Mouse (Mus musculus): Measurements from ENCODE around the gene Macrod1. TPM values are rescaled to one million over a fixed set of nuclear protein-coding genes. Genes with fewer than 3 reads are reported as not detected.

Macrod1 gene
- polyA plus RNA-seq, 1 experiment from 2014 or later, result 16.0 TPM

DNA sequence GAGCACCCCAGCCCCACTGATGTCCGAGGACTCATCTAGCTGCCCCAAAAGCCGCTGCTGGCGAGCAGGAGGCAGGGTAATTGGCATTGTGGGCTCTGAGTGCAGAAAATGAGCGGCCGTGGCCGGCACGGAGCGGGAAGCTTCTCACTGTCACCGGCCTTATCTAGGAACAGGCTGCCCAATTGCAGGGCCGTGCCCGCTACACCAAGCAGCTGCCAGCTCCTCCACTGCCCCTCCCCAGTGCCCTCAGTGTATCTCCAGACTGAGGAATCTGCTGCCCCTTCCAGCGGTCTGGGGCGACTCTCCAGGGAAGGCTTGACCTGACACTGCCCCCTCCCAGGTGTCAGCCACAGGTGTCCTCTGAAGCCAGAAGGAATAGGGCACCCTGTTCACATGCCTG lies 89.8 kb downstream of the Macrod1 start:
- TF ChIP-seq EP300 (IDR thresholded peaks at IDR 0.05) (no peak), CTCF (IDR thresholded peaks at IDR 0.05) (no peak)
- Histone ChIP-seq H3K27me3 (replicated peaks; ENCODE audit: insufficient read depth, low read length) (no peaks in the 10 kb centered on the region), H3K4me1 (ENCODE audit: insufficient read depth, low read depth, low read length) (0 out of 2 replicates have a peak, but pooled peaks cover 4% of the 10 kb centered on the region), H3K36me3 (ENCODE audit: insufficient read depth, low read length) (no peaks in the 10 kb centered on the region), H3K9me3 (ENCODE audit: low read length) (no peaks in the 10 kb centered on the region), H3K27ac (ENCODE audit: low read length) (no peak overlapping the region), H3K4me2 (replicated peaks; ENCODE audit: low read depth, low read length) (no peak overlapping the region), H3K4me3 (ENCODE audit: low read depth, low read length) (no peak overlapping the region), H3K9ac (replicated peaks; ENCODE audit: low read depth) (no peak overlapping the region)
- DNase-seq (ENCODE audit: low spot score) (no peak), ATAC-seq (no peak)
- 70% methylated on average over 13 of the region's 13 CpGs for WGBS

DNA sequence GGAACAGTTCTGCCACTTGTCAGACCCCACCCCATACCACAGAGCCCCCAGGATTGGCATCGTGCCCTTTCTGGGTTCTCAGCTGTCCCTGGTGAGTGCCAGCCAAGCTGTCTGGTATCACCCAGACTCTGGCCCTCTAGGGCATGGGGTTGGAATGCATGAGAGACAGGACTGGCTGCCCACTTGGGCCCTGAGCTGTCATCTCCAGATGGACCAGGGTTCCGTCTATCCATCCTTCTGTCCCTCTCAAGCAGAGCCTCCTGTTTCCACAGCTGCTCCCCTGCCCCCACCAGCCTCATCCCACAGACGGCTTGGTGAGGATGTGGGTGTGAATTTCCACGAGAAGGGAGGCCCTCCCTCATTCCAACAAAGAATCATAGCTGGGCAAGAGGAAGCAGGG lies 91.5 kb downstream of the Macrod1 start:
- Histone ChIP-seq H3K9ac (replicated peaks; ENCODE audit: low read depth) (no peak overlapping the region), H3K4me3 (ENCODE audit: low read depth, low read length) (no peak overlapping the region), H3K27me3 (replicated peaks; ENCODE audit: insufficient read depth, low read length) (no peaks in the 10 kb centered on the region), H3K36me3 (ENCODE audit: insufficient read depth, low read length) (no peaks in the 10 kb centered on the region), H3K27ac (ENCODE audit: low read length) (no peak overlapping the region), H3K9me3 (ENCODE audit: low read length) (no peaks in the 10 kb centered on the region), H3K4me2 (replicated peaks; ENCODE audit: low read depth, low read length) (no peak overlapping the region), H3K4me1 (ENCODE audit: insufficient read depth, low read depth, low read length) (0 out of 2 replicates have a peak, but pooled peaks cover 4% of the 10 kb centered on the region)
- 44% methylated on average over 4 of the region's 4 CpGs for WGBS
- TF ChIP-seq CTCF (IDR thresholded peaks at IDR 0.05), result no peak
- TF ChIP-seq EP300 (IDR thresholded peaks at IDR 0.05), result no peak
- DNase-seq (ENCODE audit: low spot score), result no peak
- no peak for ATAC-seq

DNA sequence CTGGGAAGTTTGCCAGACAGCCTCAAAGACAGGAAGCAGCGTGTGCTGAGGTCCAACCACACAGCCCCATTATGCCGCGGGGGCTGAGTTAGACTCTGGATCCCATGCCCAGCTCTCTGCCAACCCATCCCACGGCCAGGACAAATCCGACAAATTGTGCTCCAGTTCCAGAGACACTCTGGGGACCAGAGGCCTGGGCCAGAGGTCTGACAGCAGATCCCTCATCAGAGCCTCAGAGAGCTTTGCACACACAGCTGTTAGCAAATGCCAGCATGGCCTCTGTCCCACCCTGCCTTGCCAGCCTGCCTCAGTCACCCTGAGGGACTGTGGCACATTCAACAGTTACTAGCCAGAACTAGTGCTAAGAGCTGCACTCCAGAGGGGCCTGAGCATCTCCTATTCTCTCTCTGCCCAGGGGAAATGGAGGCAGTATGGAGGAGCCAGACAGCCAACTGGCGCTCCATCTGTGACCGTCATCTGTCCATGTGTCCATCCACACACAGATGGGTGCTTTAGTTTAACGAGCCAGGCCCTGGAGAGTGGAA lies 92.0 kb downstream of the Macrod1 start:
- ATAC-seq (no peak), DNase-seq (ENCODE audit: low spot score) (no peak)
- Histone ChIP-seq H3K36me3 (ENCODE audit: insufficient read depth, low read length) (no peaks in the 10 kb centered on the region), H3K27me3 (replicated peaks; ENCODE audit: insufficient read depth, low read length) (no peaks in the 10 kb centered on the region), H3K9ac (replicated peaks; ENCODE audit: low read depth) (no peak overlapping the region), H3K4me3 (ENCODE audit: low read depth, low read length) (no peak overlapping the region), H3K27ac (ENCODE audit: low read length) (no peak overlapping the region), H3K4me1 (ENCODE audit: insufficient read depth, low read depth, low read length) (0 out of 2 replicates have a peak, but pooled peaks cover 2% of the 10 kb centered on the region), H3K4me2 (replicated peaks; ENCODE audit: low read depth, low read length) (no peak overlapping the region), H3K9me3 (ENCODE audit: low read length) (no peaks in the 10 kb centered on the region)
- no peak for TF ChIP-seq EP300 (IDR thresholded peaks at IDR 0.05)
- no peak for TF ChIP-seq CTCF (IDR thresholded peaks at IDR 0.05)
- 49% methylated on average over 8 of the region's 8 CpGs for WGBS

- Histone ChIP-seq H3K9me3 (ENCODE audit: low read length) (no peaks in the 10 kb centered on the region), H3K4me1 (ENCODE audit: insufficient read depth, low read depth, low read length) (no peaks in the 10 kb centered on the region), H3K4me2 (replicated peaks; ENCODE audit: low read depth, low read length) (no peak overlapping the region), H3K9ac (replicated peaks; ENCODE audit: low read depth) (no peak overlapping the region), H3K27me3 (replicated peaks; ENCODE audit: insufficient read depth, low read length) (no peaks in the 10 kb centered on the region), H3K36me3 (ENCODE audit: insufficient read depth, low read length) (no peaks in the 10 kb centered on the region), H3K27ac (ENCODE audit: low read length) (no peak overlapping the region), H3K4me3 (ENCODE audit: low read depth, low read length) (no peak overlapping the region)
- WGBS, result 65% methylated on average over 7 of the region's 7 CpGs
- ATAC-seq (no peak), DNase-seq (ENCODE audit: low spot score) (no peak)
- TF ChIP-seq CTCF (IDR thresholded peaks at IDR 0.05) (no peak), EP300 (IDR thresholded peaks at IDR 0.05) (no peak)
Measured at GRCm38 (mm10) chr19:7149158-7149685, 92.6 kb downstream of the Macrod1 start.

DNA sequence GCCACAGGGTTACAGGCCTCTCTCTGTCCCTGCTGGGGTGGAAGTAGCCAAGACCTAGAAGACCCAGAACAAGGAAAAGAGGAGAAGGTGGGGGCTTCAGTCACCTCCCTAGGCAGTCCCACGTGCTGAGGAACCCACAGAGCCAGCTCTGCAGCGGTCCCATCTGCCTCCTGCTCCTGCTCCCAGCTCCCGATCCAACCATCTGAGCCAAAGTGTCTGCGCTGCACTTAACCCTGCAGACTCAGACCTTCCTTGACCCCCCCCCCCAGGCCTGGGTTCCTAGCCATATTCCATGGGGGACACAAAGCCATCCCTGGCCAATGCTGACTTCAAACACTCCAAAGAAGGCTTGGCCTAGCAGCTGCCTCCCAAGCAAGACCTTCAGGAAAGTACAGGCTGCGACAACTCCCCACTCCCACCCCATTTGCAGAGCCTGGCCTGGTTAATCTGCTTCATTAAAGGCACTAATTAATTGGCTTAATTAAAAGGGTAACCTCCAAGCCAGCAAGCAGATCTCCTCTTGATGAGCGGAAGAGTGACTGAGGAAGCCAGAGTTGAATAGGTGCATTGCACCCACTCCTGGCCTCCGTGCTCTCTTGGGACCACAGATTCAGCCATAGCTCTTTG lies 94.8 kb downstream of the Macrod1 start:
- H3K9me3 ChIP-seq (ENCODE audit: low read length), result no peaks in the 10 kb centered on the region
- H3K4me1 ChIP-seq (ENCODE audit: insufficient read depth, low read depth, low read length), result no peaks in the 10 kb centered on the region
- no peaks in the 10 kb centered on the region for H3K27me3 ChIP-seq (replicated peaks; ENCODE audit: insufficient read depth, low read length)
- DNase-seq (ENCODE audit: low spot score) (no peak), ATAC-seq (no peak)
- H3K4me2 ChIP-seq (replicated peaks; ENCODE audit: low read depth, low read length), result no peak overlapping the region
- 82% methylated on average over 7 of the region's 7 CpGs for WGBS
- H3K9ac ChIP-seq (replicated peaks; ENCODE audit: low read depth), result no peak overlapping the region
- H3K27ac ChIP-seq (ENCODE audit: low read length), result no peak overlapping the region
- H3K36me3 ChIP-seq (ENCODE audit: insufficient read depth, low read length), result no peaks in the 10 kb centered on the region
- H3K4me3 ChIP-seq (ENCODE audit: low read depth, low read length), result no peak overlapping the region
- no peak for TF ChIP-seq EP300 (IDR thresholded peaks at IDR 0.05)
- TF ChIP-seq CTCF (IDR thresholded peaks at IDR 0.05), result no peak

DNA sequence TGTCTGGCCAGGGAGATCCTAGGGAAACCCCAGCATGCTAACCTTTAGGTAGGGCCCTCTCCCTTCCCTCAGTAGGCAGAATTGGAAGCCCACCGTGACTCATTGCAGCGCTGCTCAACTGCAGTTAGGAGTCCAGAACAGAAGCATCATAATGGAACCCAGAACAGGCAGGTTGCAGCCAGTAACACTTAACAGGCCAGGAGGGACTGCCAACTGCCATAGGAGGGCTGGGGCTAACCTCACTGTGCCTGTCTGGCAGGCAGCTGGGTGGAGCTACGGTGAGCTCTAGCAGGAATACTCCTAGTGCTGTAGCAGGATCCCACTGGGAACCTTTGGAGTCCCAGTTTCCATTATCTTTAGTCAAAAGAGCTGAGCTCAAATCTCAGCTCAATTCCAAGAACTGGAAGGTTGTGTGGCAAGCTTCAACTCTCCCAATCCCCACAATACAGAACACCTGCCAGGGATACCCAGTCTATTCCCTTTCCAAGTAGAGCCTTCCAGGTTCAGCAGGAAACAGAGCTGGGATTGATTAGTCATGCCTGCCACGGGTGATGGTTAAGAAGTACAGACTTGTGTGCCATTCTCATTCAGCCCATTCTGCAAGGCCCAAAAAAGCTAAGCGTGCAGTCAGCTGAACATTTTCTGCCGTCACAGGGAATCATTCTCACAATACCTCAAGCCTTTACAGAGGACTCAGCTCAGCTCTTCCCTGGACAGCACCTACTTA lies 95.5 kb downstream of the Macrod1 start:
- DNase-seq (ENCODE audit: low spot score) (no peak), ATAC-seq (no peak)
- no peak overlapping the region for H3K4me3 ChIP-seq (ENCODE audit: low read depth, low read length)
- no peaks in the 10 kb centered on the region for H3K36me3 ChIP-seq (ENCODE audit: insufficient read depth, low read length)
- H3K27ac ChIP-seq (ENCODE audit: low read length), result no peak overlapping the region
- H3K27me3 ChIP-seq (replicated peaks; ENCODE audit: insufficient read depth, low read length), result no peaks in the 10 kb centered on the region
- H3K9me3 ChIP-seq (ENCODE audit: low read length), result no peaks in the 10 kb centered on the region
- no peak overlapping the region for H3K9ac ChIP-seq (replicated peaks; ENCODE audit: low read depth)
- H3K4me2 ChIP-seq (replicated peaks; ENCODE audit: low read depth, low read length), result no peak overlapping the region
- no peaks in the 10 kb centered on the region for H3K4me1 ChIP-seq (ENCODE audit: insufficient read depth, low read depth, low read length)
- TF ChIP-seq EP300 (IDR thresholded peaks at IDR 0.05) (no peak), CTCF (IDR thresholded peaks at IDR 0.05) (no peak)
- WGBS, result 86% methylated on average over 6 of the region's 6 CpGs

Data from lung, postnatal 0 days (tissue).